Mouse (Mus musculus): Measurements from ENCODE around the gene Snai1. TPM values are rescaled to one million over a fixed set of nuclear protein-coding genes. Genes with fewer than 3 reads are reported as not detected.

Snai1 gene
- polyA plus RNA-seq, 1 experiment from 2014 or later, result 5.1 TPM

GRCm38 (mm10) chr2:167532131-167532530, 5.9 kb upstream of the Snai1 start:
- Histone ChIP-seq H3K36me3 (replicated peaks) (no peaks in the 10 kb centered on the region), H3K27me3 (replicated peaks) (peaks cover 17% of the 10 kb centered on the region), H3K4me1 (0 out of 2 replicates have a peak, but pooled peaks cover 1% of the 10 kb centered on the region), H3K9ac (no peak overlapping the region), H3K4me3 (no peak overlapping the region), H3K9me3 (no peaks in the 10 kb centered on the region), H3K27ac (no peak overlapping the region), H3K4me2 (no peak overlapping the region)
- WGBS, result 23% methylated on average over 13 of the region's 13 CpGs
- ATAC-seq (replicated peaks), result no peak

GRCm38 (mm10) chr2:167533880-167534279, 4.1 kb upstream of the Snai1 start:
- Histone ChIP-seq H3K4me1 (peaks cover 17% of the 10 kb centered on the region), H3K4me2 (no peak overlapping the region), H3K4me3 (no peak overlapping the region), H3K9me3 (no peaks in the 10 kb centered on the region), H3K27ac (no peak overlapping the region), H3K36me3 (replicated peaks) (no peaks in the 10 kb centered on the region), H3K27me3 (replicated peaks) (peaks cover 29% of the 10 kb centered on the region), H3K9ac (no peak overlapping the region)
- ATAC-seq (replicated peaks), result no peak

- Histone ChIP-seq H3K27ac (no peak overlapping the region), H3K9me3 (no peaks in the 10 kb centered on the region), H3K27me3 (replicated peaks) (peaks cover 48% of the 10 kb centered on the region), H3K4me1 (peaks cover 25% of the 10 kb centered on the region), H3K4me2 (no peak overlapping the region), H3K36me3 (replicated peaks) (no peaks in the 10 kb centered on the region), H3K9ac (no peak overlapping the region), H3K4me3 (no peak overlapping the region)
- whole genome bisulfite sequencing, result 54% methylated on average over 10 of the region's 10 CpGs
- no peak for ATAC-seq (replicated peaks)
These were observed 1.6 kb upstream of the Snai1 start for GRCm38 (mm10) chr2:167536320-167536945.

DNA sequence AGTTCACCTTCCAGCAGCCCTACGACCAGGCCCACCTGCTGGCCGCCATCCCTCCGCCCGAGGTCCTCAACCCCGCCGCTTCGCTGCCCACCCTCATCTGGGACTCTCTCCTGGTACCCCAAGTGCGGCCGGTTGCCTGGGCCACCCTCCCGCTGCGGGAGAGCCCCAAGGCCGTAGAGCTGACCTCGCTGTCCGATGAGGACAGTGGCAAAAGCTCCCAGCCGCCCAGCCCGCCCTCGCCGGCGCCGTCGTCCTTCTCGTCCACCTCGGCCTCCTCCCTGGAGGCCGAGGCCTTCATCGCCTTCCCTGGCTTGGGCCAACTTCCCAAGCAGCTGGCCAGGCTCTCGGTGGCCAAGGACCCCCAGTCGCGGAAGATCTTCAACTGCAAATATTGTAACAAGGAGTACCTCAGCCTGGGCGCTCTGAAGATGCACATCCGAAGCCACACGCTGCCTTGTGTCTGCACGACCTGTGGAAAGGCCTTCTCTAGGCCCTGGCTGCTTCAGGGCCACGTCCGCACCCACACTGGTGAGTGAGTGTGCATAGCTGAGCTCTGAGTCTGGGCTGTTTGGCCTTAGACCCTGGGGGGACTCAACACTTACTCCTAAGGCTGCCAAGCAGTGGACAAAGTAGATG, 794 bp downstream of the Snai1 start:
- H3K4me1 ChIP-seq, result peaks cover 25% of the 10 kb centered on the region
- WGBS, result 32% methylated on average over 34 of the region's 34 CpGs
- peak overlapping the region; percentile 87 for H3K4me2 ChIP-seq
- peak overlapping the region; percentile 23; the same call in 1 of the 2 replicates for H3K9ac ChIP-seq
- ATAC-seq (replicated peaks), result peak; percentile 7; the same call in 1 of the 2 replicates
- H3K27ac ChIP-seq, result no peak overlapping the region
- no peaks in the 10 kb centered on the region for H3K9me3 ChIP-seq
- H3K27me3 ChIP-seq (replicated peaks), result peaks cover 49% of the 10 kb centered on the region
- peak overlapping the region; percentile 46 for H3K4me3 ChIP-seq
- H3K36me3 ChIP-seq (replicated peaks), result no peaks in the 10 kb centered on the region

DNA sequence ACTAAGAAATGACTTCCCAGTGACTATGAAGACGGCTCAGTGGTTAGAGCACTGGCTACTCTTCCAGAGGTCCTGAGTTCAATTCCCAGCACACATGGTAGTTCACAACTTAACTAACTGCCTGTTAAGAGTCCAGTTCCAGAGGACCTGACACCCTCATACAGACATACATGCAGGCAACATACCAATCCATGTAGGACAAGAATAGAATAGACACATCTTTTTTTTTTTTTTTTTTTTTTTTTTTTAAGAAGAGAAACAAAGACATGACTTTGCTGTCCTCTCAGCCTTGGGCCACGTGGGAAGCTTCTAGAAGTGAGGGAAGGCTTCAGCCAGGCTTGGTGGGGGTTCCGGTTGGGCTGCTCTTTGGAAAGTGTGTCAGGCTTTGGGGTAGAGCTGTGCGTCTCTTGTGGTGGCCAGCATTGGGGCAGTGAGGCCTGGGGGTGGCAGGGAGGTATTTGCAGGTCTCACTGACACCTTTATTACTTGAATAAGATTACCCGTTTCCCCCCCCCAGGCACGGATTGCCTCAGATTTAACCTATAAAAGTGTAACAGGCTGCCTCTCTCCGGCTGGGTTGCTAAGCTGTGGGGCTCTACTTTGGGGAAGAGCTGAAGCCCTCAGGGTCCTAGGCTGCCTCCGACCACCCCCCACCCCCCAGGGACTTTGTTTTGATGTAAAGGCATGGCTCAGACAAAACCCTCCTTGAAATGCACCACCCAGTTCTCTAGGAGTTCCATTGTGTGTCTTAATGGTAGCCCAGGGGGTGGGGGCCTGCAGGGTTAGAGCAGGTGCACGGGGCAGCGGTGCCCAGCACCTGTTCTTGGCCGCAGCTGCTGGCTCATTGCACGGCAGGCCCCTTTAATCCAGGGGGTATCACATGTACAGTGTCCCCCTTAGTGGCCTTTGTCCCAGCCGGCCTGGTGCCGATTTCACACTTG, 1.8 kb downstream of the Snai1 start:
- Histone ChIP-seq H3K4me1 (peaks cover 25% of the 10 kb centered on the region), H3K4me2 (no peak overlapping the region; the same call in 1 of the 2 replicates), H3K27me3 (replicated peaks) (peaks cover 49% of the 10 kb centered on the region), H3K27ac (no peak overlapping the region), H3K4me3 (no peak overlapping the region), H3K9ac (no peak overlapping the region), H3K9me3 (no peaks in the 10 kb centered on the region), H3K36me3 (replicated peaks) (no peaks in the 10 kb centered on the region)
- 18% methylated on average over 14 of the region's 14 CpGs for WGBS
- no peak for ATAC-seq (replicated peaks)

GRCm38 (mm10) chr2:167540477-167541110, 2.6 kb downstream of the Snai1 start:
- no peak overlapping the region for H3K4me3 ChIP-seq
- H3K4me2 ChIP-seq, result no peak overlapping the region; the same call in 1 of the 2 replicates
- no peak for ATAC-seq (replicated peaks)
- no peak overlapping the region for H3K9ac ChIP-seq
- no peaks in the 10 kb centered on the region for H3K36me3 ChIP-seq (replicated peaks)
- WGBS, result 18% methylated on average over 12 of the region's 12 CpGs
- peaks cover 46% of the 10 kb centered on the region for H3K27me3 ChIP-seq (replicated peaks)
- no peak overlapping the region for H3K27ac ChIP-seq
- peaks cover 25% of the 10 kb centered on the region for H3K4me1 ChIP-seq
- no peaks in the 10 kb centered on the region for H3K9me3 ChIP-seq

DNA sequence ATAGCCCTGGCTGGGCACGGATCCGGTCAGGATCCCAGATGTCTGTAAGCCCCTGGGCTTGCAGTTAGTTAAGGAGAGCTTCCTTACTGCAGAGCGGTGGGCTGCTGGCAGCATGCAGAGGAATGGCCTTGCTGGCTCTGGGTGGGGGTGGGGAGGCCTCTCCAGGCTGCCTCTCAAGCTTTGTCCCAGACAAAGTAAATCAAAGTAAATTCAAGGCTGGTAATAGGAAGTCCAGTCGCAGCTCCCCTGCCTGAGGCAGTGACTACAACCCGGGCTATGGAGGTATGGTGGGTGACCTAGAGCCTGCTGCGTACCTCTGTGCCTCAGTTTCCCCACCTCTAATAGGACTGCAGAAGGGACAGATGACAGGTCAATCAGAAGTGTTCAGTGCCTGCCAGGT, 3.3 kb downstream of the Snai1 start:
- Histone ChIP-seq H3K9ac (no peak overlapping the region), H3K9me3 (no peaks in the 10 kb centered on the region), H3K27ac (no peak overlapping the region), H3K36me3 (replicated peaks) (no peaks in the 10 kb centered on the region), H3K4me1 (peaks cover 25% of the 10 kb centered on the region), H3K4me2 (no peak overlapping the region), H3K4me3 (no peak overlapping the region), H3K27me3 (replicated peaks) (peaks cover 40% of the 10 kb centered on the region)
- no peak for ATAC-seq (replicated peaks)
- 15% methylated on average over 6 of the region's 6 CpGs for WGBS

- Histone ChIP-seq H3K9me3 (no peaks in the 10 kb centered on the region), H3K4me1 (peaks cover 25% of the 10 kb centered on the region), H3K4me2 (no peak overlapping the region), H3K9ac (no peak overlapping the region), H3K36me3 (replicated peaks) (no peaks in the 10 kb centered on the region), H3K27me3 (replicated peaks) (peaks cover 36% of the 10 kb centered on the region), H3K4me3 (no peak overlapping the region), H3K27ac (no peak overlapping the region)
- no peak for ATAC-seq (replicated peaks)
- 73% methylated on average over 12 of the region's 12 CpGs for WGBS
These were observed 3.8 kb downstream of the Snai1 start for GRCm38 (mm10) chr2:167541761-167542160.

DNA sequence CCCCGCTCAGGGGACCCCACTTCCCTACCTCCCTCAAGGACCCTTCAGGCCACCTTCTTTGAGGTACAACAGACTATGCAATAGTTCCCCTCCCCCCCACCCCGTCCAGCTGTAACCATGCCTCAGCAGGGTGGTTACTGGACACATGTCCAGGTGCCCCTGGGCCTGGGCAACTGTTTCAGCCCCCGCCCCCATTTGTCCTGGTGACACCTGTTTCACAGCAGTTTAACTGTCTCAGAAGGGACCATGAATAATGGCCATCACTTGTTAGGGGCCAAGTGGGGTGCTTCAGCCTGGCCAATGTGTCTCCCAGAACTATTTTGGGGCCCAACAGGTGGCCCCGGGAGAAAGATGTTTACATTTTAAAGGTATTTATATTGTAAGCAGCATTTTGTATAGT, 4.4 kb downstream of the Snai1 start:
- 87% methylated on average over 4 of the region's 4 CpGs for WGBS
- no peak overlapping the region for H3K9ac ChIP-seq
- H3K4me2 ChIP-seq, result no peak overlapping the region
- peaks cover 21% of the 10 kb centered on the region for H3K4me1 ChIP-seq
- ATAC-seq (replicated peaks), result no peak
- no peaks in the 10 kb centered on the region for H3K36me3 ChIP-seq (replicated peaks)
- no peak overlapping the region for H3K4me3 ChIP-seq
- peaks cover 30% of the 10 kb centered on the region for H3K27me3 ChIP-seq (replicated peaks)
- H3K27ac ChIP-seq, result no peak overlapping the region
- no peaks in the 10 kb centered on the region for H3K9me3 ChIP-seq

DNA sequence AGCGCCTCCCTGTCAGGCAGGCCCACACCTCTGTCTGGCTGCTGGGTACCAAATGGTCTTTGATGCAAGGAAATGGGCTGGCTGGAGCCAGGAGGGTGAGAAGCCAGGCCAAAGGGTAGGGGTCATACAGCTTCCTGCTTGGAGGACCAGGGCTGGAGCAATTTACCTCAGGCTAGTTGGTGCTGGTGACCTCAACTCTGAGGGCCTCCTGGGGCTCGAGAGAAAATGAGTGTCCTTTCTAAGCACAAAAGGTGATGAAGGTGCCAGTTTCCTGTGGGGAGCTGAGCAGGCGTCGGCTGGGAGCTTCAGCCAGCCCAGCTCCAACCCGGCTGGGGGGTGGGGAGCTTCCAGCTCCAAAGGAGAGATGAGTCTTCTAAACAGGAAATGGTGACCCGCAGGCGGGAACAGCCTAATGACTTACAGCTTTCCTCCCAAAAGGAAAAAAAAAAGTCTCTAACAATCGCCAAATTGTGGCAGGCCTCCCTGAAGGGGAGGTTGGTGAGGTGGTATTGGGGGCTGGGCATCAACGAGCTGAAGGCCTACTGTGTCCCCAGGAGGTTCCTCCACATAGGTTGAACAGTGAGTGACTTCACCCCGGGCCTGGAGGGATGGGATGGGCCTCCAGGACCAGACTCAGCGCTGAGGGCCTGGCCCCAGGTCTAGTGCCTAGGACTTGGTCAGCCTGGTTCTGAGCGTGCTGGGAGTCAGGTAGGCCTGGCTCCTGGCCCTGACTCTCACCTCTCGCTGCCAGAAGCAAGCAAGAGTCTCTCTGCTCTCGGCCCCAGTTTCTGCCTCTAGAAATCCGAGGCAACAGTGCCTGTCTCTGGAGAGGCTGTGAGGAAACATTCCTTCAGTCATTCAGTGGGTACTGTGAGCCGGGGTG, 5.4 kb downstream of the Snai1 start:
- Histone ChIP-seq H3K9me3 (no peaks in the 10 kb centered on the region), H3K9ac (no peak overlapping the region), H3K4me1 (peaks cover 13% of the 10 kb centered on the region), H3K4me2 (no peak overlapping the region), H3K27me3 (replicated peaks) (peaks cover 23% of the 10 kb centered on the region), H3K36me3 (replicated peaks) (no peaks in the 10 kb centered on the region), H3K4me3 (no peak overlapping the region), H3K27ac (0 out of 2 replicates have a peak overlapping the region, but pooled peaks have one; percentile 12)
- WGBS, result 38% methylated on average over 16 of the region's 16 CpGs
- no peak for ATAC-seq (replicated peaks)

DNA sequence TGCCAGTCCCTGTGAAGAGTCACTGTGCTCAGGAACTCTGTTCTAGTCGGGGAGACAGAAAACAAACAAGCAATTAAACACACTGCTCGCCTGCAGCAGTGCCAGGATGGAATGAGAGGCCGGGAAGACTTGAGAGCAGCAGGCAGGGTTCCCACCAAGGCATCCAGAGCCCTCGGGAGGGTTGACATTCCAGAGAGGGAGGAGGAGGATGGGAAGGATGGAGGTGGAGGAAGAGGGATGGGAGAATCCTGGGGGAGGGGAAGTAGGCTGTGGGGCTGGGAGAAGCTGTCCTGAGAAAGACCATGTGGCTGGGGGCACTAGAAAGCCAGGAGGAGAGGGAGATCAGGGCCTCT, 6.0 kb downstream of the Snai1 start:
- Histone ChIP-seq H3K4me1 (peaks cover 7% of the 10 kb centered on the region; the same call in 1 of the 2 replicates), H3K9me3 (no peaks in the 10 kb centered on the region), H3K9ac (no peak overlapping the region), H3K27ac (0 out of 2 replicates have a peak overlapping the region, but pooled peaks have one; percentile 12), H3K36me3 (replicated peaks) (no peaks in the 10 kb centered on the region), H3K4me2 (no peak overlapping the region), H3K27me3 (replicated peaks) (peaks cover 19% of the 10 kb centered on the region), H3K4me3 (no peak overlapping the region)
- 18% methylated on average over 4 of the region's 4 CpGs for WGBS
- no peak for ATAC-seq (replicated peaks)
